Mouse (Mus musculus) lung, postnatal 14 days (tissue): ENCODE measurements around the gene Sbsn.
A peak's percentile ranks its signal among the peaks of the same experiment; 100 is the strongest.
"Not testable (repeated sequence)": the region's sequence is repeated elsewhere in the genome, so short reads cannot be mapped to it uniquely, and the experiment has no call there.

Experiments used
- DNase-seq: peaks from one replicate; pipeline ENCODE4 v3.0.0; 2021

The Sbsn gene

GRCm38 (mm10) chr7:30751086-30751669, at the start of gene Sbsn:
Sbsn (plus strand) TSS chr7:30751471.
- DNase-seq: no peak

GRCm38 (mm10) chr7:30706214-30706882, 44.9 kb upstream of the Sbsn start:
- no peak for DNase-seq

- no peak for DNase-seq
Measured at GRCm38 (mm10) chr7:30707441-30707840, 43.8 kb upstream of the Sbsn start.

GRCm38 (mm10) chr7:30711942-30712341, 39.3 kb upstream of the Sbsn start, which contains the start of gene Atp4a:
Atp4a (plus strand) TSS chr7:30712209.
- DNase-seq: no peak

- peak; percentile 57 for DNase-seq
Measured at GRCm38 (mm10) chr7:30717006-30717715, 34.1 kb upstream of the Sbsn start.

- DNase-seq: no peak
Measured at GRCm38 (mm10) chr7:30717716-30718046, 33.6 kb upstream of the Sbsn start.

GRCm38 (mm10) chr7:30719669-30720068, 31.6 kb upstream of the Sbsn start:
- DNase-seq: no peak

- DNase-seq: no peak
Measured at GRCm38 (mm10) chr7:30721286-30721685, 30.0 kb upstream of the Sbsn start.

- DNase-seq: no peak
Measured at GRCm38 (mm10) chr7:30723274-30723953, 27.9 kb upstream of the Sbsn start.

GRCm38 (mm10) chr7:30728214-30728613, 23.1 kb upstream of the Sbsn start:
- no peak for DNase-seq

- no peak for DNase-seq
Measured at GRCm38 (mm10) chr7:30728739-30729395, 22.4 kb upstream of the Sbsn start.

GRCm38 (mm10) chr7:30729396-30730063, 21.7 kb upstream of the Sbsn start, which contains the start of gene Tmem147:
Tmem147 (minus strand) TSS chr7:30729540.
- peak; percentile 95 for DNase-seq

- DNase-seq: not testable (repeated sequence)
Measured at GRCm38 (mm10) chr7:30730064-30730722, 21.1 kb upstream of the Sbsn start.

- DNase-seq: no peak
Measured at GRCm38 (mm10) chr7:30736211-30736610, 15.1 kb upstream of the Sbsn start.

- not testable (repeated sequence) for DNase-seq
Measured at GRCm38 (mm10) chr7:30742570-30742969, 8.7 kb upstream of the Sbsn start.

- DNase-seq: not testable (repeated sequence)
Measured at GRCm38 (mm10) chr7:30743617-30744016, 7.7 kb upstream of the Sbsn start, which contains the start of gene Gapdhs. Gapdhs (minus strand) TSS chr7:30743681.

- DNase-seq: peak; percentile 67
Measured at GRCm38 (mm10) chr7:30744022-30744598, 7.2 kb upstream of the Sbsn start.

- DNase-seq: no peak
Measured at GRCm38 (mm10) chr7:30747525-30748204, 3.6 kb upstream of the Sbsn start.

GRCm38 (mm10) chr7:30749824-30750606, 1.3 kb upstream of the Sbsn start:
- DNase-seq: no peak

- no peak for DNase-seq
Measured at GRCm38 (mm10) chr7:30757001-30757400, 5.7 kb downstream of the Sbsn start.
